Mouse (Mus musculus) embryonic fibroblast, embryonic 13.5 days (primary cell): Measurements from ENCODE around the gene Mlc1.

ENCODE experiments used
- CTCF ChIP-seq: IDR thresholded peaks from 2 replicates; pipeline ENCODE4 v1.5.1; 2011; ENCODE audit warnings: mild to moderate bottlenecking, control low read depth, low read length, moderate library complexity, borderline replicate concordance; ENCODE audit not compliant: insufficient read depth
- POLR2A ChIP-seq: IDR thresholded peaks from 2 replicates; pipeline ENCODE4 v1.6.1; 2011; ENCODE audit warnings: low read depth, mild to moderate bottlenecking, control low read depth, low read length, moderate library complexity

DNA sequence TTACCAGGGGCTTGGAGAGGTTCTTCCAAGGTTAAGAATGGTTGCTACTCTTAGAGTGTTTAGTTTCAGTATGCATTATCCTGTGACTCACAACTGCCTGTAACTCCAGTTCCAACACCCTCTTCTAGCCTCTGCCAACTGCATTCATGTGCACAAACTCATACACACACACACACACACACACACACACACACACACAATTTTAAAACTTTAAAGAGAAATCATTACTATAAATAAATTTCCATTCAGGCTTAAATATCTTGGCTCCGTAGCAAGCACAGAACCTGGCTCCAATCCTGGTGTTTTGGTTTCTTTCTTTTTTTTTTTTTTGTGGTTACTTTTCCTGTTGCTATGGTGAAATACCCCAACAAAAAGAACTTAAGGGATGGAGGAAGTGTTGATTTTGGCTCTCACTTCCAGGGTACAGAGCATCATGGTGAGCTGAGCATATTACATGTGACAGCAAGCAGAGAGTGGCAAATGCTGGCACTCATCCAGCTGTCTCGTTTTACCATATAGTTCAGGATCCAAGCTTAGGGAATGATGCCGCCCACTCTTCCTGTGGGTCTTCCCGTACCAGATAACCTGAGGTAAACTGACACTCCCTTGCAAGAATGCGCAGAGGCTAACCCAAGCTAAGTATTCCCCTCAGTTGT lies 34.8 kb downstream of the Mlc1 start:
- TF ChIP-seq POLR2A (no peak), CTCF (no peak)
